Mouse (Mus musculus) left cerebral cortex, postnatal 36 days (tissue): ENCODE data around the gene Grik2. TPM values are rescaled to one million over a fixed set of nuclear protein-coding genes. Genes with fewer than 3 reads are reported as not detected.
"Not testable (repeated sequence)": the region's sequence is repeated elsewhere in the genome, so short reads cannot be mapped to it uniquely, and the experiment has no call there.

Experiments used
- DNase-seq, 2 experiments: peaks; one replicate each; pipeline ENCODE4 v3.0.0; 2021 to 2022; ENCODE audit warnings: low spot score in 2 of 2, mixed read lengths in 1 of 2
- intact Hi-C: fragments of 180-260 bp; cut with DNase I; formaldehyde crosslinking; loops from one replicate; pipeline ENCODE4 v1.15.1; 2025
- total RNA-seq, 2 experiments: library from RNA; stranded (reverse); gene quantifications; 2 replicates each; pipeline ENCODE4 v1.2.3; 2021

The Grik2 gene
- total RNA-seq, 2 experiments from 2014 or later = 57.3 to 76.4 TPM

DNA sequence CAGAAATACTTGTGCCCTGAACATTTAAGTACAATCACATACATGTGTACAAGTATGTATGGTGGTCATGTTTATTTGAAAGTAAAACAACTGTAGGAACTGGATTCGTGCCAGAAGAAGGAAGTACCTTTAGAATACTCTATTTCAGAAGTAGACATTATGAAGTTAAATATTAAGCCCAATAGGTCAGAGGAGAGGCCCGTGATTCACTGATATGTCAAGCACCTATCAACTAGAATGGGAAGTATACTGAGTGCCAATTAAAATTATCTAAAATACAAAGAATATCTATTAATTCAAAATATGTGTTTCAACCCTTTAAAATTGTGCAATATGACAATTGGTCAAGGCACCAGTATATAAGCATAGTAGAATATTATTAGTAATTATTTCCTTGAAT is 355.7 kb downstream of the Grik2 start:
- intact Hi-C loops = no loop called here

DNA sequence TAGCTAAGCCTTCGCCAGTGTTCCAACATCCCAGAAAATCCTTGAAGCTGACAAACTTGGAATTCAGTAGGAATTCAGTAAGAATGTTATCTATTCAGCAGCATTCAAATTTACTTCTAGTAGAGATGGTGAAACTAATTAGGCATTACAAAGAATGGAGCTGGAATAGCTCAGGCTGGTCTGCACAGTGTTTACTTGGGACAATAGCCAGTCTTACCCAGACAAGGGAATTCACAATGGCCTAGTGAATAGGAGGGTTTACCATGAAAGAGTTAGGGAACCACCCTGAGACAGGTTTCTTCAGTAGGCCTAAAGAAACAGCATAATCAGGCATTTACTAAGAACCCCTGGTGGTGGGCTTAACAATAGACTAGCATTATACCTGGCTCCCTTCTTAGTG is 371.4 kb downstream of the Grik2 start:
- DNase-seq, intact Hi-C loops: not testable (repeated sequence)

More for the DNA sequence above, 355.7 kb downstream of the Grik2 start:
- DNase-seq = no peak

DNA sequence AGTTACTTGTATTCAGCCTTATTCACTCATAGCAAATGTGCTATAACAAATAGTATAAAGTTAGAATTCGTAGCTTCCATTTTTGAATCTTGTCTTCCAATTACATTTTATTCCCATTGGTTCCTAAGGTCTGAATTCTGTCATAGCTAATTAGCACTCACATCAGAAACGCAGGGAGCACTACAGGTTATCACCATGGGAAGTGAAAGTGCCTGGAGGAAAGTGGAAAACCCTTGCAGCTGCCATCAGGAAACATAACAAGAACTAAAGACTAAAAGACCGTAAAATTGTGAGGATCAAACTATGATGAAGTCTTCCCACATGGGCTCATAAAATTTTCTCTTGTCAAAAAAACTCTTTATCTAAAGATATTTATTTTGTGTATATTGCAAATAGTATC is 405.6 kb downstream of the Grik2 start:
- DNase-seq = no peak
- intact Hi-C loops = no loop called here

DNA sequence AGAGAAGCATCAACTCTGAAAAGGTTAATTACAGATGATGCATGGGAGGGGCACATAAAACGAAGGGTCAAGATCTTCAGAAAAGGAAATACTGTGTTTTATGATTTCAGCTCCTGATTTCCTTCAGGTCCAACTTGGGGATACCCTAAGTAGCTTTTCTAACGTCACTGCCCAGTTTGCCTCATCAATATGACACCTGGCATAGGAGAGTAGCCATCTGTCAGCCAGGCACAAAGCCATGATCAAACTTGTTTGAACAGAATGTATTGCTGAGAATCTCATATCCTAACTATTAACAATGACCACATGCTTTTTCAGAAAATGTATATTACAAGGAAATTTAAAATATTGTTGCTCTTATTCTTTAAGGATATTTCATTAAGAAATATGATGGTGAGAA is 406.7 kb downstream of the Grik2 start:
- DNase-seq = no peak
- intact Hi-C loops = no loop called here

DNA sequence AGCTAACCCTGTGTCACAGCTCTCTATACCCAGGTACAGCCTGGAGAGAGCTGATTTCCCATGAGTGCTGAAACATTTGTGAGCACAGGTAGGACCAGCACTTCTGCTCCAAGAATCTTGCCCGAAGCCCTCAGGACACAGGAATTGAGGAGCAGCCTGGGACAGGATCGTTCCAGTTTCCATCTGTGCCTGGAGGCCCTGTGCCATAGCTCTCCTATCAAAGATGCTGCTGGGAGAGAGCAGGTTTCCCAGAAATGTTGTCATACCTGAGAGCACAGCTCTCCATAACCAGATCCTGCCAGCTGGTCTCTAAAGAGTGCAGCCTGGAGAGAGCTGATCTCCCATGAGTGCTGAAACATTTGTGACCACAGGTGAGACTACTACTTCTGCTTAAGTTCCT is 420.0 kb downstream of the Grik2 start:
- no peak for DNase-seq
- intact Hi-C loops = no loop called here

DNA sequence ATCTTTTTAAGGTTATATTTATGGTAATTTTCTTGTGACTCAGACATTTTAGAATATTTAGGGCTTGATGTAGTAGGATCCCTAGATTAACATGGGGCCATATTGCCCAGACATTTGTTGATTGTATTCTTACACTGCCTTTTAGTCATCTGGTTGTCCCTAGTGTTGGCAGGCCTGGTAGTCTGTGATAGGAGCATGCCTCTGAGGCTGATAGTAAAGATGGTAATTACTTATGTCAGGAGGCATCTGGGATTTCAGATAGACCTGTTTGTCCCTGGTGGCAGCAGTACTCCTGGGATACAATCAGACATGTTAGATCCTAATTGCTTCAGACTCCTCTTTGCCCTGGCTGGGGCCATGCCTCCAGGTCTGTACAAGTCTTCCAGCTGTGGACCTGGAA is 423.3 kb downstream of the Grik2 start:
- intact Hi-C loops = no loop called here
- DNase-seq = no peak

DNA sequence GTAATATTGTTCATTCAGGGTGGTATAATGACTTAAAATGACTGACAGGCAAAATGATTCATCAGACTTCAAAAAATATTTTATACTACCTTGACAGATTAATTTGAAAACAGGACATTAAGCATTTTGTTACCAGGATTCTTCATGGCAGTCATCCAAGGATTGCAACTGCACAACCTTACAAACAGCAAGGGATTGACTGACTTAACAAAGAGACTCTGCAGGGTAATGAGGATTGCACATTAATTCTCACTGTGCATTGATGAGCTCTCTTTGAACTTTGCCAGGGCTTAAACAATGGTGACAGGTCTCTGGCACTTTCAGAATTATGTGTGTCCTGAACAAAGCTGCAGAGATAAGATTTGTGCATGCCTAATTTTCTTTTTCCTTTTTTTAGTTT is 466.2 kb downstream of the Grik2 start:
- DNase-seq = no peak
- intact Hi-C loops = no loop called here

DNA sequence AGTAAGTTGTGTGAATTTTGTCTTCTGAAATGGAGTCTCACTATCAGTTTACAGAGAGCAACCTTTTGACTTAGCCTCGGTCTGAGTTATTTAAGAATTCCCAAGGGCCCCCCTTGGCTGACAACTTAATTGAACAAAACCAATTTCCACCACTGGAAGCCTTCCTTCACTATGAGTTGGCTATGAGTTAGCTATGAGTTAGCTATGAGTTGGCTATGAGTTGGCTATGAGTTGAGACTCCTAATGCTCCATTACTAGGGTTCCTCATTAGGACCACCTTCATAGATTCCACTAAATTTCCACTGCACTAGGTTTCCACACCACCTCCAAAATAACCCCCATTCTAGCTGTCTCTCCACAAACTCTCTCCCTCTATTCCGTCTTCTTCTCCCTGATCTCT is 468.7 kb downstream of the Grik2 start:
- DNase-seq = no peak
- intact Hi-C loops = no loop called here

DNA sequence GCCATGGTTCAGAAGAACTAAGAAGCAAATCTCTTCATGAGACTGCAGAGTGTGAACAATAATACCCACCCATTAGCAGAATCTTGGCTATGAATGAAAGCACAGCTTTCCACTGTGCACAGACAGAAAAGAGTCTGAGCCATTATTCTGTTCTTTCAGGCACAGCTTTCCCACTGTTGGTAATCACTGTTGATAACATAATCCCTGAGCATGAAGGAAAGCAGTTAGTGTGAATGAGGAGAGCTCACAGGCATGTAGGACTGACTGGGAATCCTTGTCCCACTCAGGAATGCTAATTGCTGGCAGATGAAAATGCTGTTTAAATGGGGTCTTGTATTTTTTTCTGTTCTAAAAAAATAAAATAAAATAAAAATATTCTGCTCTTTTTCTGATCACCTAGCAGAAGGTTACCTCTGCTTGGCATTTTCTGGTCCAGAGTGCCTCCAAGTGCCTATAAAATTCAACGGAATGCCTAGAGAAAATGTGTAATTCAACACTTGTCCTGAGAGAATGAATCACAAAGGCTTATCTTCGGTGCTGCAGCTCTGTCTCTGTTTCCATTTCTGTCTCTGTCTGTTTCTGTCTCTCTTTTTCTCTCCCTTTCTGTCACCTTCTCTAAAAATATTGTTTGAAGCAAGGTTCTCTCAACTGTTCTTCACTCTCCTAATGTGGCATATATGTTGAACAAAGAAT is 532.2 kb downstream of the Grik2 start:
- no peak for DNase-seq
- intact Hi-C loops = no loop called here

DNA sequence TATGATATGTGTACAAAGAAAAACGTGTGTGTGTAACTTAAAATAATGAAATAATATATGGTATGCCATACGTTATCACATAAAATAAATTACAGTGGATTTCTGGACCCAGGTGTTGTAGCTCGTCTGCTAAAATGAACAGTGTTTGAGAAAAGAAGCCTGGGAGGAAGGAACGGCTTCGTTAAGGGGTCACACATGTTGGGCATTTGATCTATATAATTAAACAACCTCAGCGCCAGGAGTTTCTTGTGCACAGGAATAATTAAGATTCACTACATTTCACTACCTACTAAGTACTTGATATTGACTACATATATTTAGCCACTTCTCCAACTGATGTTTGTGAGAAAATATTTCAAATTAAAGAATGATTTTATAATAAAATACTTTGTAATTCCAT is 551.2 kb downstream of the Grik2 start:
- DNase-seq, intact Hi-C loops: not testable (repeated sequence)

DNA sequence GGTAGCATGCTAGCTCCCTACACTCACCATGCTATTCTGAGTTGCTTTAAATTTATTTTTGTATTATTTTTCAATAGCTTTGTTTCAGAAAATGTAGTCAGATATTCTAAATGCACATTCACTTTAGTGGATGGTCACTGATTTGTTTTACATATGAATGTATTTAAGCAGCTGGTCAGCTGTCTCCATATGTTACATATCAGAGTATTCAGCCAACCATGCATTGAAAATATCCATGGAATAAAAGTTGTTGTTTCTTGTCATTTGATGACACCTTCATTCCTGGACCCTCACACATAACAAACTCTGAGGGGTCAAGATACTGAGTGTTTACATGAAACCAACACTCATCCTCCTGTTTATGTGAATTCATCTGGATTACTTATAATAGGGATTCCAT is 551.7 kb downstream of the Grik2 start:
- intact Hi-C loops, DNase-seq: not testable (repeated sequence)

DNA sequence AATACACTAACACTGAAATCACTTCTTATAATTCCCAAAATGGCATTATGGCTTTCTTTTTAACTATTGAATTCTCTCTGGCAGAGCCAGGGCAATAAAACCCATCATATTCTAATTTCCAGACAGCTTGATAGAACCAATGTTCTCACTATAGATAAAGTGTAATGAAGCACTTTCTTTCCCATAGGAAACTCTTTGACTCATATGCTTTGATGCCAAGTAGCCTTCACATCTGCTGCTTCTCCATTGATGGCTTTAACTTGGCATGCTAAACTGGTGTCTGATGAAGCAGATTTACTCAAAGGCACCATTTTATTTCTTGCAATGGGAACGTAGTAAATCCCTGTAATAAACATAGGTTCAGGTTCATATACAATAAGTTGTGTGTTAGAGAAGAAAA is 568.5 kb downstream of the Grik2 start:
- intact Hi-C loops = no loop called here
- no peak for DNase-seq

DNA sequence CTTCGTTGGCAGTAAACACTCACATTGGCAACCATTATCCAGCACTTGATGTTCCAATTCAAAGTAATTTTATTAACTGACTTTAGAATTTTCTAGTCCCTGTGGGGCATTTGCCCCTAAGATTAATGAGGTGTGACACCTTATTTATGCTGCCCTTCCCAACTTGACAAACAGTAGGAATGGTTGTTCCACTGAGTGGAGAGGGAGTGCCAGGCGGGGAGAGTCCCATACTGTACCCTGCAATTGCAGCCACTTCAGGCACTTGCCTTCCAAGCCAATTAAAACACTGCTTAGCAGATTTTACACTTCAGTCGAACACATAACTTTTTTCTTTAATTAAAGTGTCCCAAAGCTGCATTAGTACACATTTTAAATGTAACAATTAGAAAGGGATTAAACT is 568.9 kb downstream of the Grik2 start:
- intact Hi-C loops = no loop called here
- DNase-seq = no peak

DNA sequence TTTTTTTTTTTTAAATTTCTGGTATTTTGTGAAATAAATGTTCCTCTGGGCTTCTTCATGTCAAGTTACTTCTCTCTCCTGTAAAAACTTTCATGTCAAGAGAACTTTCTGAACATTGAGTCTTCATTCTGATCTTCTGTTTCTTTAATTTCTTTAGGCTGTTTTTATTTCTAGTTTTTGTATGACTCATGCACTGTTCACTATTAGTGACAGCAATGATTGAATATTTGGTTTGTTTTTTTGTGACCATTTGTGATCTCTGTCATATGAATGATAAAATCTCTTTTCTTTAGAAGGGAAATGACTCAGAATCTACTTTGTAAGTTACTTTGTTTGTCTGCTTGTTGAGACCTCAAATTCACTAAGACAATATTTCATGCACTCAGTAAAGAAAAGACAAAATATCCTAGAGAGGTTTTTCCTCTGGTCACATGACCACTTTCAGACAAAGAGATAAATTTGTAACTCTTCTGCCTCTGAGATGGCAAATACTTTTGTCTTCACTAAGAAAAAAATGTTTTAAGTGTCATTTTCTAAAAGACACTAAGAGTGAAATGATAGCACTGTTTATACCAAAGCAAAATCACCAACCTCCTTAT is 596.7 kb downstream of the Grik2 start:
- intact Hi-C loops = no loop called here
- DNase-seq = no peak

DNA sequence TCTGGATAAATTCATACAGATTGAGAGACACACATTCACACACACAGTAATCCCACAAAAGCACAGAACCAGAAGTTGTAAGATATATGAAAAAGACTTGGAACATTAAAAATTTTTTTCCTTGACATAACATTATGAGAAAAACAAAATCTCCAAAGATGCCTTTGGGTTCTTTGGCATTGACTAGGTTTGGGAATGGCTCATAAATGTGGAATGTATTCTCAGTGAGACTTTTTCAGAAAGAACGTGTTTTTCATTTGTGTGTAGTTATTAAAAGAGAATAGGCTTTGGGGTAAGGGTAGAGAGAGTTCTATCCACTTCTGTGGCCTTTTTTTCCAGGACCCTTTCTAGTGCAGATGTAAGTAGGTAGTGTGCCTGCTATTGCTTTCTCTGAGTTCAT is 597.3 kb downstream of the Grik2 start:
- no peak for DNase-seq
- intact Hi-C loops = no loop called here

DNA sequence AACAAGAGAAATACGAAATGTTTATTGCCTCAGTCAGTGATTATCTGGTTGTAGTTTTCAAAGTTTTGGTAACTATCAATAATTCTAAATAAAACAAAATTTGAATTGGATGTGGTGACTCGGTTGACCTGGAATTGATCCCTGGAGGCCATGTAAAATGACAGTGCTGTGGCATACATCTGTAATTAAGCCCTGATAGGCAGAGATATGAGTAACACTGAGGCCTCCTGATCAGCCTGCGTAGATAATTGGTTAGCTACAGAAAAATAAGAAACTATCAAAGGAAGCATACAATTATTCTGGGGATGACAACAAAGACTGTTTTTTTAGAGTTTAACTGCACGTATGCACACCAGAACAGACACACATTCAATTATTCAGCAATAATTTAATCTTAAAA is 634.4 kb downstream of the Grik2 start:
- DNase-seq = no peak
- intact Hi-C loops = no loop called here

DNA sequence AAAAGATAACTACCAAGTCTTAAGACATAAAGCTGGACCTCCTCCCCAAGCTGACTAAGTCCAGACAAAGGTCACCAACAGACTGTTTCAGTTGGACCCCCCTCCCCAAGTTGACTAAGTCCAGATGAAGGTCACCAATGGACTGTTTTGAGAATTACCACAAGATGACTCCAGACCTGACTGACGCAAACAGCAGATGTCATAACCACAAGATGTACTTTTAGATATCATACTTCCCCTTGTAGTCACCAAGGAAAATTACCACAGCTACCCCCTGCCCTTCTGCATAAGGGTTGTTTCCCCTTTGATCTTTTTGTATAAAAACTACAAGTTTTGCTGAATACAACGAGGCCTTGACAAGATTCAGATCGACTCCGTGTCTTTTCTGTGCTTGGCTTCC is 637.1 kb downstream of the Grik2 start:
- DNase-seq, intact Hi-C loops: not testable (repeated sequence)

DNA sequence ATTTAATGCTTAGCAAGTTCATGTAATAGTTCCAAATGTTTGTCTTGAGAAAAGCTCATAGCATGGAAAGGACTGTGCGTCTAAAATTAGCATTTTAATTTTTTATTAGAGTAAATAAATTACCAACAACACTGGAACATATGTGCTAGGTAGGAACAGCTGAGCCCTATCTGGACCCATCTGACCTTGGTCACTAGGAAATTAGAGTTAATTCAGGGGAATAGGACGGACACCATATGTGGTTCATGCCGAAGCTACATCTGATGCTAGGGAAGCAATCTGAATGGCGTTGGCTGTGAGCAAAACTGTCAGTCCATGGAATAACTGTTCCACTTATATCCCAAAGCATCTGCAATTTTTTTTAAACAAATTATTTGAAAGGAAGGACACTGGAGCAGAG is 638.9 kb downstream of the Grik2 start:
- intact Hi-C loops = no loop called here
- no peak for DNase-seq

DNA sequence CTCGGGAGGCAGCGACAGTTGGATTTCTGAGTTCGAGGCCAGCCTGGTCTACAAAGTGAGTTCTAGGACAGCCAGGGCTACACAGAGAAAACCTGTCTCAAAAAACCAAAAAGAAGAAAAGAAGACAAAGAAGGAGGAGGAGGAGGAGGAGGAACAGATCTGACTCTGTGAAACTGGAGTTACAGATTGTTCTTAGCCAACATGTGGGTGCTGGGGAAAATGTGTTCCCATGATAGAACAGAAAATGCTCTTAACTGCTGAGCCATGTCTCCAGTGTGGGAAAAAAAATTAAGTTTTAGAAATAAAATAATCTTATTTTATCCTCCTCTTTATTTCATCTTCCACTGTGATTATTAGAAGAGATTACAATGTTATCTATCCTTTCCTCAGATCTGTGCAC is 645.9 kb downstream of the Grik2 start:
- DNase-seq = no peak
- intact Hi-C loops = no loop called here

DNA sequence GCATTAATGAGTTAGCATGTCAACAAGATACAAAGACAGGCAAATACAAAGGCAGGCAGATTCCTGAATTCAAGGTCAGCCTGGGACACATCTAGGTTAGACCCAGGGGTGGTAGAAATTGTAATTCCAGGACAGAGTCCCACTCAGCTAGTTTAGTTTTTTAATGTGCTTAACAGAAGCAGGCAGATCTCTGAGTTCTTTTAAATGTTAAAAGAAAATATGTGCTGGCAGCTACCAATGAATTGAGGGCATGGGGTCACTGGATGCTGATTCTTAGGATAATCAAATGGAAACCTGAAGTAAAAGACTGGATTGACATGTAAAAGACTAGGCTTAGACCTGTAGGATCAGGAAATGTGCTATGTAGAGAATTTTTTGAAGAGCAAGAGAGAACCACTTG is 651.8 kb downstream of the Grik2 start:
- intact Hi-C loops = no loop called here
- no peak for DNase-seq

DNA sequence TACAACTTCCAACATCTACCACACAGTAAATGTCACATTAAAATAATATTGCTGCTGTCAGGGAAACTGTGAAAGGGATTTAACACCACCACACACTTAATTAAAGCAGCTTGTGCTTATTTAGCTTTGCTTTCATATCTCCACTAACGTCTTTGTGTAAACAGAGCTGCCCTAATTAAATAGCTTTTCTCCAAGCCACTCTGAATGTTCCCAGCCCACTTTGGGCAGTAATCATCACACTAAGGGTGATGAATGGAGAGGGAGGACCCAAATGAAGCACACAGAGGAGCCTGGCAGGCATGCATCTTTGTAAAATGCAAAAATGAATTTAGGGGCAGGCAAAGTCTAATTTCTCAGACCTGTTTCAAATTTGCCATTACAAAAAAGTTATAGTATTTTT is 657.3 kb downstream of the Grik2 start:
- DNase-seq = no peak
- intact Hi-C loops = no loop called here

DNA sequence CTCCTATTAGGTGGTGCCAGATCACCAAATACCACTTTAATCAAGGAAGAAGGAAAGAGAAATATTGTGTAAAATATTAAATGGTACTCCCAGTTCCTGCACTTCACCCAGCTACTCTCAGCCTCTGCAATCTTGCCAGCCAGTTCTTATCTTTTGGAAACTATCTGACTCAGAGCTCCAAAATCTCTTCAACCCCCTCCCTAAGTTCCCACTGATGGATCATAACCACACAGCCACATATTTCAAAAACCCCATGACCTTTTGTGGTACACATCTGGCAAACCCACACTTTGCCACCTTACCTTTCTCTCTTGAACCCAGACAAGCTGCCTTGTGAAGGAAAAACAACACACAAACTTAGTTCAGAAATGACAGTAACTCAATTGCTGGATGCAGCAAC is 738.2 kb downstream of the Grik2 start:
- no peak for DNase-seq
- intact Hi-C loops = no loop called here
